Mouse (Mus musculus): ENCODE measurements around the gene Cspg5.

The Cspg5 gene

GRCm38 (mm10) chr9:110273507-110273906, 29.9 kb downstream of the Cspg5 start:
- Histone ChIP-seq H3K27me3 (ENCODE audit: control insufficient read depth, insufficient read depth, low read length, poor library complexity, severe bottlenecking) (no peaks in the 10 kb centered on the region), H3K36me3 (ENCODE audit: control insufficient read depth, insufficient read depth, low read length, poor library complexity, severe bottlenecking) (no peaks in the 10 kb centered on the region)
- DNase-seq (ENCODE audit: low read depth, low spot score): no peak

DNA sequence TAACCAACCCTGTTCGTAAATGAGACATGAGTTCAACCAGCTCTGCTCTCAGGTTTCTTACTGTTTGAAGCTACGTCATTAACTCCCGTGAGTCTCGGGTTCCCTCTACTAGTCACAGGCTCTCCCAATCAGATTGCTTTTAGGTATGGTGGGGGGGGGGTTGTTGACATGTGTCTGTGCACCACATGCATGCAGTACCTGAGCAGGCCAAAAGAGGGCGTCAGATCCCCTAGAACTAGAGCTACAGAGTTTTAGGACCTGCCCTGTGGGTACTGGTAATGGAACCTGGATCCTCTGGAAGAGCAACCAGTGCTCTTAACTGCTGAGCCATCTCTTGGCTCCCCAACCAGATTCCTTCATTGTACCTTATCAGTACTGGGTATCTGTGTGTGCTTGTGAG, 32.3 kb downstream of the Cspg5 start:
- no peaks in the 10 kb centered on the region for H3K36me3 ChIP-seq (ENCODE audit: control insufficient read depth, insufficient read depth, low read length, poor library complexity, severe bottlenecking)
- no peak for DNase-seq (ENCODE audit: low read depth, low spot score)

DNA sequence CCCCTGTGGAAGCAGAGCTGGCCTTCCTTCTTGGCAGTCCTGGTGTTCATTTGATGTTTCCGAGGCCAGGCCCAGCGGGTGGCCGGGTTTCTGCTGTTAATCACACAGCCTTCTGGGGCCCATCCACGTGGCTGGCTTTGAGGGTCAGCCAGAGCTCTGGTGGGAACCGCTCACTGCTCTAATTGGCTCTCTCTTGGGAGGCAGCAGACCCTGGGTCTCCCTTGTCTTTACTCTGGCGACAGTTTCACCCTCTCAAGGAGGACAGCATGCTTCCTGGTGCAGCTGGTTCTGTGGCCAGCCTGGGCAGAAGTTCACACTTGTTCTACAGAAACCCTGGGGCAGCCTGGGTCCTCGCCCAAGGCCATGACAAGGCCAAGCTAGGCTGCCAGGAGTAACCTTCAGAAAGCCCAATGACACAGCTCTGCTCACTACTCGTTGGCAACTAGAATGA, 33.9 kb downstream of the Cspg5 start:
- DNase-seq (ENCODE audit: low read depth, low spot score): no peak
- H3K36me3 ChIP-seq (ENCODE audit: control insufficient read depth, insufficient read depth, low read length, poor library complexity, severe bottlenecking): no peaks in the 10 kb centered on the region
- H3K27me3 ChIP-seq (ENCODE audit: control insufficient read depth, insufficient read depth, low read length, poor library complexity, severe bottlenecking): no peaks in the 10 kb centered on the region

More for the DNA sequence above, 32.3 kb downstream of the Cspg5 start:
- no peaks in the 10 kb centered on the region for H3K27me3 ChIP-seq (ENCODE audit: control insufficient read depth, insufficient read depth, low read length, poor library complexity, severe bottlenecking)

GRCm38 (mm10) chr9:110284075-110284697, 40.6 kb downstream of the Cspg5 start:
- no peak for DNase-seq (ENCODE audit: low read depth, low spot score)

DNA sequence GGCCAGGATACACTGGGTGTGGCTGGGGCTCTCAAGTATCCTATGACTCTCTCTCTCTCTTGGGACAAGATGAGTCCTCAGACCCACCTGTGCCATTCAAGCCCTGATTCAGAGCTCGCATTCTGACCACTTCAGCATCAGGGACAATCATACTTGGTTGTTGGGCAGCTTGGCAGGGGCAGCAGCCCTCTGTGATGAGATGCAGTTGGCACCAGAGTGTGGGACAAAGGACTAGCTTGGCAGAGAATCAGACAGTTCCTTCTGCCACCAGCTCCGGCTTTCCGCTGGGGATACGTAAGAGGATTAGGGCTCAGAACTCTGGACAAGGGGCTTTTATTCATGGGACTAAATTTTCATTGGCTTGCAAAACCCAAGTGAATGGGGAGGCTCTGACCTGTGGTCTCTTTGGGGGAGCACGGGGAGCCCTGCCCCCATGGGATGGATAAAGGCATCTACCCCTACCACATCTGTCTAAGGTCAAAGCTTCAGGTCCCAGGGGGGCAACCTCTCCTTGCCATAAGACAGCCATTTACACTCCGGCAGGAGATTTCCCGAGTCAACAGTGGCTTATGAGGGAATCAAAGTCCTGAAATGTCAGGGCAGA, 43.8 kb downstream of the Cspg5 start:
- Histone ChIP-seq H3K36me3 (ENCODE audit: control insufficient read depth, insufficient read depth, low read length, poor library complexity, severe bottlenecking) (no peaks in the 10 kb centered on the region), H3K27me3 (ENCODE audit: control insufficient read depth, insufficient read depth, low read length, poor library complexity, severe bottlenecking) (no peaks in the 10 kb centered on the region)
- no peak for DNase-seq (ENCODE audit: low read depth, low spot score)

More at GRCm38 (mm10) chr9:110284075-110284697, 40.6 kb downstream of the Cspg5 start:
- H3K27me3 ChIP-seq (ENCODE audit: control insufficient read depth, insufficient read depth, low read length, poor library complexity, severe bottlenecking): no peaks in the 10 kb centered on the region
- H3K36me3 ChIP-seq (ENCODE audit: control insufficient read depth, insufficient read depth, low read length, poor library complexity, severe bottlenecking): no peaks in the 10 kb centered on the region

DNA sequence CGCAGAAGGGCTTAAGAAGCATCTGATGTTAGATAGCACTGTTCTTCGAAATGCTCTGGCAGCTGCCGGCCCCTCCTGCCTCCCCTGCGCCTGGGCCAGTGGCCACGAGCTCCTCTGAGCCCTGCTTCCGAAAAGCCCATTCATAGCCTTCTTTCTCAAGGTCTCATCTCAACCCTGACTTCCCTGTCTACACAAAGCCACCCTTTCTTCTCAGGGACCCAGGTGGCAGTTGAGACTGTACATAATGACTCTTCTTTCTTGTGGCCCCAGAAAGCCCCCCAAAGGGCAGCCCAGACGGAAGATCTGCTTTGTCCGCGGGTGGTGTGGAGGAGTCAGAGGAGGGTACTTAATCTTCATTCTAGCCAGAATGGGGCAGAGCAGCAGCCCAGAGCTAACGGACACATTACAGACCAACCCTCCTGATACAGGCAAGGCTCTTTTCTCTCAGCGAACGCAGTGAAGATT, 49.7 kb downstream of the Cspg5 start:
- no peak for DNase-seq (ENCODE audit: low read depth, low spot score)
- no peaks in the 10 kb centered on the region for H3K27me3 ChIP-seq (ENCODE audit: control insufficient read depth, insufficient read depth, low read length, poor library complexity, severe bottlenecking)
- no peaks in the 10 kb centered on the region for H3K36me3 ChIP-seq (ENCODE audit: control insufficient read depth, insufficient read depth, low read length, poor library complexity, severe bottlenecking)

DNA sequence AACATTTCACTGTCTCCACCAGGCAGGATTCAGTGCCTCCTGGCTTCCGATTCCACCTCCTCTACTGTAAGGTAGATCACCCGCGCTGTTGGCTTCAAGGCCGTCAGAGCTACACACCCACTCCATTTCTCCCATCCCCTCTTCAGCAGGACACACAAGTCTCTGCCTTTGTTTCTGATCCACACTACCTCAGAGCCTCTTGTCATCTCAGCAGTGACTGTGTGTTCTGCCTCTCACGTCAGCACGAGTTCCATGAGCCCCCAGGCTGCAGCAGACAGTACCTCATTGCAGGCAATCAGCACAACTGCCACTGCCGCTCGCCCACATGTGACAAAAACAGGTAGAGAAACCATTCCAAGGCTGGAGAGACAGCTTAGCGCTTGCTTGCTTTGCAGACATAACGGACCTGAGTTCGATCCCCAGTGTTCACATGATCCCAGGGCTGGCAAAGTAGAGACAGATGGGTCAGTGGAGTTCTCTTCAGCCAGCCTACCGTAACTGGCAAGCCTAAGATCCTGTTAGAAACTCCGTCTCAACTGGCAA, 50.4 kb downstream of the Cspg5 start:
- H3K36me3 ChIP-seq (ENCODE audit: control insufficient read depth, insufficient read depth, low read length, poor library complexity, severe bottlenecking): no peaks in the 10 kb centered on the region
- DNase-seq (ENCODE audit: low read depth, low spot score): no peak
- H3K27me3 ChIP-seq (ENCODE audit: control insufficient read depth, insufficient read depth, low read length, poor library complexity, severe bottlenecking): no peaks in the 10 kb centered on the region

DNA sequence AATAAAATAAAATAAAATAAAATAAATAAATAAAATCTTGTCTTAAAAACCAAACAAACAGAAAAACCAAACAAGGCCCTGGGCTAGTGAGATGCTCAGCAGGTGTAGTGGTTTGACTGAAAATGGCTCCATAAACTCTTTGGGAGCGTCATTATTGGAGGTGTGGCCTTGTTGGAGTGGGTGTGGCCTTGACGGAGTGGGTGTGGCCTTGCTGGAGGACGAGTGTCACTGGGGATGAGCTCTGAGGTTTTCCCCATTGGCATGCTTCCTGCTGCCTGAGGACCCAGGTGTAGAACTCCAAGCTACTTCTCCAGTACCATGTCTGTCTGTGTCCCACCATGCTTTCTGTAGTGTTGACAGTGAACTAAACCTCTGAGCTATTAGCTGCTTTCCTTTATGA, 51.2 kb downstream of the Cspg5 start:
- Histone ChIP-seq H3K27me3 (ENCODE audit: control insufficient read depth, insufficient read depth, low read length, poor library complexity, severe bottlenecking) (no peaks in the 10 kb centered on the region), H3K36me3 (ENCODE audit: control insufficient read depth, insufficient read depth, low read length, poor library complexity, severe bottlenecking) (no peaks in the 10 kb centered on the region)
- DNase-seq (ENCODE audit: low read depth, low spot score): no peak

- H3K27me3 ChIP-seq (ENCODE audit: control insufficient read depth, insufficient read depth, low read length, poor library complexity, severe bottlenecking): no peaks in the 10 kb centered on the region
- H3K36me3 ChIP-seq (ENCODE audit: control insufficient read depth, insufficient read depth, low read length, poor library complexity, severe bottlenecking): no peaks in the 10 kb centered on the region
- peak; percentile 84 for DNase-seq (ENCODE audit: low read depth, low spot score)
These were observed 53.5 kb downstream of the Cspg5 start for GRCm38 (mm10) chr9:110296867-110297627.

DNA sequence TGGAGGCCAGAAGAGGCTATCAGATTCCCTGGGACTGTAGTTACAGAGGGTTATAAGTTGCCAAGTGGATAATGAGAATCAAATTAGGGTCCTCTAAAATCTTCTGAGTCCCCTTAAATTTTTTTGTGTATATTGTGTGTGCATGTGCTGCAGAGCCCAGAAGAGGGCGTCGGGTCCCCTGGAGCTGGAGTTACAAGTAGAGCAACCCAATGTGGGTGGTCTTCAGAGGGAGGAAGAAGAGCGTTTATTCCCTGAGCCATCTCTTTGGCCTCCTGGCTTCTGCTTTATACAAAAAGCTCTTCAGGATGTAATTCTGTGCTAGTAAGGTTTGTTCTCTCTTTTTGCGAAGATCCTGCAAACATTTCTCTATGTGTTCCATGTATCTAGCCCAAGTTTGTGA, 60.9 kb downstream of the Cspg5 start:
- peak; percentile 53 for DNase-seq (ENCODE audit: low read depth, low spot score)

GRCm38 (mm10) chr9:110304969-110305651, 61.5 kb downstream of the Cspg5 start, which contains the start of gene Elp6:
Gene Elp6, plus strand, starts transcription at chr9:110305173.
- peak; percentile 94 for DNase-seq (ENCODE audit: low read depth, low spot score)
- Histone ChIP-seq H3K27me3 (ENCODE audit: control insufficient read depth, insufficient read depth, low read length, poor library complexity, severe bottlenecking) (no peaks in the 10 kb centered on the region), H3K36me3 (ENCODE audit: control insufficient read depth, insufficient read depth, low read length, poor library complexity, severe bottlenecking) (no peaks in the 10 kb centered on the region)

More for the DNA sequence above, 60.9 kb downstream of the Cspg5 start:
- Histone ChIP-seq H3K27me3 (ENCODE audit: control insufficient read depth, insufficient read depth, low read length, poor library complexity, severe bottlenecking) (no peaks in the 10 kb centered on the region), H3K36me3 (ENCODE audit: control insufficient read depth, insufficient read depth, low read length, poor library complexity, severe bottlenecking) (no peaks in the 10 kb centered on the region)

DNA sequence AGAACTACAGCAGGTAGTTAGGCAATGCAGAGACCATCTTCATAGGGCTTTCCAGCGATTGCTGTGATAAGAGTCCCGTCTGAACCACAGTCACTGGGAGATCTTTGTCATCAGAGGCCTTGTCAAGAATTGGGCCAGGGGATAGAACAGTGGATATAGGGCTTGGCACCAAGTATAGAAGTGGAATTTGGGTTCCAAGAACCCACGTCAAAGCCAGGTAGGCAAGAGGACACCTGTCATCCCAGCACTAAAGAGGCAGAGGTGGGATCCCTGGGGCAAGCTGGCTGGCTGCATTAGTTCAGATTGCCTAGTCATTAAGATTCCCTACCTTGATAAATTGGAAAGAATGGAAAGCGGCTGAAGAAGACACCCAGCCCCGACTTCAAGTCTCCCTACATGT, 62.8 kb downstream of the Cspg5 start:
- Histone ChIP-seq H3K36me3 (ENCODE audit: control insufficient read depth, insufficient read depth, low read length, poor library complexity, severe bottlenecking) (0 out of 2 replicates have a peak, but pooled peaks cover 3% of the 10 kb centered on the region), H3K27me3 (ENCODE audit: control insufficient read depth, insufficient read depth, low read length, poor library complexity, severe bottlenecking) (no peaks in the 10 kb centered on the region)
- DNase-seq (ENCODE audit: low read depth, low spot score): no peak

Data from splenic B cell, adult 2 months (primary cell).